In genomic region chr7:143180761-143181160, GRCm38 (mm10) we compare ENCODE assay signal across 9 mouse cellular contexts.
DNase-seq lines count a peak whose midpoint lies in the region; ATAC-seq and TF ChIP-seq lines count a peak whose summit lies in the region.
"Had no signal": no experiment of that assay in that cellular context is flagged by ENCODE, and none has a peak within 500 bp of the region (broad histone marks: within the 10 kb centered on the region; RNA-seq: fewer than 3 reads in every experiment).

No protein-coding gene starts in this region.

- H3K4me3 ChIP-seq in thymus, adult 2 months (ENCODE audit: control insufficient read depth, insufficient read depth, low read length) = no peak overlapping the region

- DNase-seq in monocyte, adult 2 months (ENCODE audit: low read depth in 1 of 2, low spot score in 2 of 2) = peak; percentile 7 to 23
- peak; percentile 91 for DNase-seq in adrenal gland, postnatal 25 days
- DNase-seq in heart, adult 8-10 months (ENCODE audit: low spot score) = peak; percentile 78
- DNase-seq in kidney, adult 18-20 months = peak; percentile 46
- peak; percentile 81 for DNase-seq in lung, postnatal 10 days
- no peak for DNase-seq in thymus, adult 2 months
- no peak for DNase-seq in left cerebral cortex, adult 18-20 months (ENCODE audit: low spot score in 2 of 2)

- 4% methylated on average over 3 of the region's 3 CpGs for WGBS in thymus, adult 2 months

- no peak for TF ChIP-seq CTCF in thymus, adult 2 months (IDR thresholded peaks at IDR 0.05; ENCODE audit: borderline replicate concordance, control insufficient read depth, extremely low read depth, insufficient read depth, low read length, poor library complexity)

- no peak for ATAC-seq in monocyte, adult 5-6 weeks (replicated peaks; ENCODE audit: insufficient number of reproducible peaks, low FRiP score, low TSS enrichment, poor library complexity, severe bottlenecking)

- no peaks in the 10 kb centered on the region for H3K4me1 ChIP-seq in thymus, adult 2 months (replicated peaks; ENCODE audit: control insufficient read depth, insufficient read depth, low read length)

- no peak overlapping the region for H3K27ac ChIP-seq in thymus, adult 2 months (ENCODE audit: control insufficient read depth, insufficient read depth, low read length)
- H3K27ac ChIP-seq: macrophage had no signal

- no peaks in the 10 kb centered on the region for H3K36me3 ChIP-seq in thymus, adult 2 months (ENCODE audit: control insufficient read depth, insufficient read depth, low read length)

- H3K27me3 ChIP-seq in thymus, adult 2 months (ENCODE audit: control insufficient read depth, insufficient read depth, low read length) = no peaks in the 10 kb centered on the region

- no peak for TF ChIP-seq POLR2A in thymus, adult 2 months (IDR thresholded peaks at IDR 0.05; ENCODE audit: control insufficient read depth, extremely low read depth, insufficient read depth, low read length, poor library complexity)

Comparison
In these comparisons a context has a peak if more than half of its experiments do, and no peak if none do; other contexts are left out.
1. DNase-seq: peak in monocyte, adult 2 months (2 of 2), adrenal gland, postnatal 25 days (single experiment), heart, adult 8-10 months (single experiment), kidney, adult 18-20 months (single experiment) and lung, postnatal 10 days (single experiment); none in thymus, adult 2 months (single experiment) and left cerebral cortex, adult 18-20 months (0 of 2).